Mouse (Mus musculus) frontal cortex, adult (tissue): ENCODE results near the gene Ajm1.

Experiments
- ATAC-seq: cut with Nextera tagmentation; 2 replicates; pipeline ENCODE4 v1.9.2; 2017; ENCODE audit warnings: mild to moderate bottlenecking, moderate library complexity, mixed read lengths; ENCODE audit not compliant: low TSS enrichment

Ajm1 gene

DNA sequence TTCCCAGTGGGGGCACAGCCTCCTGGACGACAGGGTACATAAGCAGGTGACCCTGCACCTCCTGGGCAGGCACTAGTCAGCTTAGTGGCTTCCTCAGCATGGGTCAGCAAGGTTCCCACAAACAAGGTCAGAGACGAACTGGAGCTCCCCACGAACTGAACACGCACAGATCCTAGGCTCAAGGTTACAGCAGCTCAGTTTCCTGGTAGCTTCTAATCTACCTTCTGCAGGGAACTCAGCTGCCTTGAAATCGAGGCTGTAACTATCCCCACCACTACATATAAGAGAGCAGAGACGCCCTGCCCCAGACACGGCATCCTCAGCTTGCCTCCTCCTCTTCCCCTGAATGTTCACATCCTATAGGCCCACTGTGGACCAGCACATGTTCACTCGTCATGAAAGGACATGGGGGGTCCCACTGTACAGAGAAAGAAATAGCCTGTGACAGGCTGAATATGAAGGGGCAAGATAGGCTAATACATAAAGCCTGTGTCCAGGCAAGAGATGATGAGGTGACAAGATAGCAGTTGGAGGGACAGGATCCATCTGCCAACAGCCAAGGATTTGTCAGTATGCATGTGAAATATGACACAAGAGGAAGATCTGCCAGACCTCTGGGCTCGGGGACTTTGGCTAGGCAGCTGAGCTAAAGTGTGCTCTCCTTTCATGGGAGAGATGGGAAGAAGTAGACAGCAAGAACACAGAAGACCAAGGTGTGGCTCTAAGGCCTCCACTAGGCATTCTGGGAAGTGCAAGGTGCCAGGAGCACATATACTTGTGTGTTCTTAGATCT lies 54.9 kb downstream of the Ajm1 start:
- no peak for ATAC-seq
